ENCODE assay signal across 27 mouse cellular contexts in the genomic region with DNA sequence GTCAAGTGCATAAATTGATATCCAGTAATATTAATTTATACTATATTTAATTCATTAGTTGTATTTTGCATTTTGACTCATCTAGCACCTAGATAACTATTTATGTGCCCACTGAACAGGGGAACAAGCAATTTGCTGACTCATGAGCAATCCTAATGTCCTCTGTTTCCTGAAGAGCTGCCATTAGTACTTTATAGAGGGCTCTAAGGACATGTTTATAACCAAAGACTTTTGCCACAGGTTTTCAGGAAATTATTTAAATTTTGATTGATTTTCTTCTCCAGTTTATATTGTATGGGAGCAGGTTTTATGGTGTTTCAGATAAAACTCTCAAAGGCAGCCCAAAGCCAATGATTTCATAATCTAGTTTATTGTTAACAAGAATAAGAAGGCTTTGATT.
"Had no signal": no experiment of that assay in that cellular context is flagged by ENCODE, and none has a peak within 500 bp of the region (broad histone marks: within the 10 kb centered on the region; RNA-seq: fewer than 3 reads in every experiment).

No protein-coding gene starts in this region.

- DNase-seq: gastrocnemius, postnatal 14 days; gastrocnemius, postnatal 36 days; heart, adult 11 months; heart, adult 2 months; heart, postnatal 14 days; heart, postnatal 36 days; kidney, adult 11 months; kidney, adult 2 months; kidney, adult 9 months; kidney, postnatal 14 days; kidney, postnatal 36 days; layer of hippocampus, adult 9-11 months; layer of hippocampus, postnatal 36 days; left cerebral cortex, postnatal 4 days; liver; liver, embryonic 13.5 days had no signal

- H3K4me2 ChIP-seq: heart, embryonic 11.5 days; heart, embryonic 13.5 days; heart, embryonic 15.5 days; hindbrain, embryonic 13.5 days; hindbrain, embryonic 15.5 days; kidney, embryonic 15.5 days; limb, embryonic 12.5 days; liver, embryonic 11.5 days; liver, embryonic 13.5 days; liver, embryonic 15.5 days had no signal

- H3K36me3 ChIP-seq: heart, embryonic 13.5 days; heart, embryonic 15.5 days; hindbrain, embryonic 13.5 days; hindbrain, embryonic 15.5 days; kidney, embryonic 15.5 days; limb, embryonic 12.5 days; liver, embryonic 13.5 days; liver, embryonic 15.5 days had no signal

- H3K4me3 ChIP-seq: heart, adult 2 months; heart, embryonic 13.5 days; heart, embryonic 15.5 days; hindbrain, embryonic 13.5 days; hindbrain, embryonic 15.5 days; kidney, embryonic 15.5 days; limb, embryonic 12.5 days; liver, embryonic 13.5 days; liver, embryonic 15.5 days had no signal

- H3K9me3 ChIP-seq: heart, embryonic 13.5 days; heart, embryonic 15.5 days; hindbrain, embryonic 13.5 days; hindbrain, embryonic 15.5 days; kidney, embryonic 15.5 days; limb, embryonic 12.5 days; liver, embryonic 13.5 days; liver, embryonic 15.5 days had no signal

- H3K27me3 ChIP-seq: heart, embryonic 13.5 days; heart, embryonic 15.5 days; hindbrain, embryonic 13.5 days; hindbrain, embryonic 15.5 days; kidney, embryonic 15.5 days; limb, embryonic 12.5 days; liver, embryonic 13.5 days; liver, embryonic 15.5 days had no signal

- H3K4me1 ChIP-seq: heart, embryonic 13.5 days; heart, embryonic 15.5 days; hindbrain, embryonic 15.5 days; kidney, embryonic 15.5 days; liver, embryonic 13.5 days; liver, embryonic 15.5 days had no signal

- H3K9ac ChIP-seq: heart, embryonic 13.5 days; heart, embryonic 15.5 days; hindbrain, embryonic 13.5 days; hindbrain, embryonic 15.5 days; kidney, embryonic 15.5 days; limb, embryonic 12.5 days; liver, embryonic 13.5 days; liver, embryonic 15.5 days had no signal

- ATAC-seq: hindbrain, postnatal 0 days had no signal

- H3K27ac ChIP-seq: heart, adult 2 months; heart, embryonic 13.5 days; heart, embryonic 15.5 days; hindbrain, embryonic 13.5 days; hindbrain, embryonic 15.5 days; hindbrain, postnatal 0 days; kidney, embryonic 15.5 days; kidney, postnatal 0 days; limb, embryonic 12.5 days; liver, embryonic 13.5 days; liver, embryonic 15.5 days had no signal
